ENCODE assay signal across 12 mouse cellular contexts in genomic region chr17:3356633-3357365, GRCm38 (mm10).
"Had no signal": no experiment of that assay in that cellular context is flagged by ENCODE, and none has a peak within 500 bp of the region (broad histone marks: within the 10 kb centered on the region; RNA-seq: fewer than 3 reads in every experiment).

No protein-coding gene starts in this region.

- H3K4me1 ChIP-seq: liver, embryonic 15.5 days had no signal

- H3K27ac ChIP-seq: intestine, embryonic 15.5 days; left cerebral cortex, adult 2 months; limb, embryonic 10.5 days; liver, embryonic 15.5 days had no signal

- H3K4me3 ChIP-seq: intestine, embryonic 15.5 days; left cerebral cortex, adult 2 months; limb, embryonic 10.5 days; liver, embryonic 15.5 days had no signal

- H3K9me3 ChIP-seq: intestine, embryonic 15.5 days; limb, embryonic 10.5 days; liver, embryonic 15.5 days had no signal

- H3K27me3 ChIP-seq: intestine, embryonic 15.5 days; liver, embryonic 15.5 days had no signal

- ATAC-seq: intestine, embryonic 15.5 days; lung, postnatal 0 days had no signal

- H3K9ac ChIP-seq: intestine, embryonic 15.5 days; liver, embryonic 15.5 days had no signal

- DNase-seq: kidney, adult 18-20 months; kidney, postnatal 10 days; lung, adult 2 months; lung, postnatal 36 days; right cerebral cortex, postnatal 25 days; thymus, postnatal 36 days had no signal

- H3K4me2 ChIP-seq: intestine, embryonic 15.5 days; liver, embryonic 11.5 days; liver, embryonic 15.5 days had no signal

- H3K36me3 ChIP-seq: intestine, embryonic 15.5 days; limb, embryonic 10.5 days; liver, embryonic 15.5 days had no signal
